Mouse (Mus musculus) layer of hippocampus, adult 6 months (tissue): Measurements from ENCODE around the gene Pthlh. TPM values are rescaled to one million over a fixed set of nuclear protein-coding genes. Genes with fewer than 3 reads are reported as not detected.

Source experiments
- long read RNA-seq, 2 experiments: library from polyadenylated mRNA; unstranded; transcript quantifications; one replicate each; pipeline ENCODE4 v2.0.0; 2019 to 2020
- polyA plus RNA-seq: library from polyadenylated mRNA; unstranded; fragments of <200 nt; fragmentation: Nextera tagmentation; gene quantifications from 2 replicates; pipeline ENCODE4 v1.2.3, GENCODE M21; 2021

The Pthlh gene
- polyA plus RNA-seq = 3.0 and 3.1 TPM in 2 replicates
- long read RNA-seq, experiment 1, transcript Pthlh-201 (4 exons, 1,603 nt) = major isoform, 5 of 5 reads
- long read RNA-seq, experiment 1, partial matches to known transcripts = 0 of 5 reads
- long read RNA-seq, experiment 1, other reads (novel, unspliced or antisense) = 0 of 5 reads
- long read RNA-seq, experiment 2, transcript Pthlh-201 (4 exons, 1,603 nt) = major isoform, 16 of 17 reads
- long read RNA-seq, experiment 2, partial matches to known transcripts = 1 of 17 reads
- long read RNA-seq, experiment 2, other reads (novel, unspliced or antisense) = 0 of 17 reads

DNA sequence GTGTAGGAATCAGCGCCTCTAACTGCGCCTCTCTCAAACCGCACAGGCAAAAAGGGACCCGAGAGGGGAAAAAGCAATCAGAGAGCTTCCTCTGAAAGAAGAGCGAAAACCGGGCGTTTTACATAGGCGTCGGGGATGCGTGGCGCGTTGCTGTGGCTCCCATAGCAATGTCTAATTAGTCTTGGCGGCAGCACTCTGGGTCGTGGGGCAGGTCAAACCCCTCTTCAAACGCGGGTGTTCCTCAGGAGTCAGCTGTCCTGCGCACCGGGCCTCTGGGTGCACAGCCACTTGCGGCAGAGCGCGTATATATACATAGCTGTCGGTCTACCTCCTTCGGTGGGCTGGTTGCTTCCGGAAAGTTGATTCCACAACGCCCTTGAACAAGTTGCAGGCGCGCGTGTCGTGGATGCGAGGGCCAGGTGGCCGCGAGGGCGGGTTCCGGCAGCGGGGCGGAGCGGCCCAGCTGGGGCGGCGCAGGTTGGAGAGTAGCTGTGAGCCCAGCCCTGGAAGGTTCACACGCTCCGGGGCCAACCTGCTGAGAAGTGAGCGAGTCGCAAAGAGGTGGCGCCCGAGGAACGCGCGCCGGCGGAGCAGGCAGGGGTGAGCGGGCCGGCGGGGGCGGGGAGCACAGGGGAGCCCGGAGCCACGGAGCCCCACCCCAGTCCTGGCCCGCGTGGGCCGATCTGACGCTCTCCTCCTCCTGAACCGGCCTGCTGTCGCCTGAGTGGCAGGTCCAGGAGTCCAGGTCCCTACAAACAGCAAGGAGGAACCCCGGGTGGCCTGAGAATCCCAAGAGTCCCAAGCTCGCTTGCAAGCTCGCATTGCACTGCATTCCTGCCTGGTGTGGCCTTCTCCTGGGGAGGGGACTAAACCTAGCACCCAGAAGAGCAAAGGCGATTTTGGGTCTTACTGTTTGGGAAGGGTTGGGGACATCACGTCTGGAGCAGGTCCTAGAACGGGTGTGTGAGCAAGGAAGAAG lies at the start of gene Pthlh:
Pthlh (minus strand) TSS at position 597 of the 979 bp plus-strand sequence.

Other genes with a start within 250 kb of the Pthlh start
- gene Rep15, start 231.6 kb downstream of the Pthlh start, polyA plus RNA-seq = 0.98 and 1.2 TPM in 2 replicates
- 116 and 123 TPM in 2 replicates for gene Mrps35, start 221.4 kb downstream of the Pthlh start, polyA plus RNA-seq
- gene Mansc4, start 177.2 kb downstream of the Pthlh start, polyA plus RNA-seq = 0.54 and 2.7 TPM in 2 replicates
- 6.7 and 7.4 TPM in 2 replicates for gene Klhl42, start 172.8 kb downstream of the Pthlh start, polyA plus RNA-seq
- gene Ccdc91, start 211.6 kb upstream of the Pthlh start, polyA plus RNA-seq = 26.2 and 26.4 TPM in 2 replicates